Mouse (Mus musculus) embryo, embryonic 9.5 days (tissue): ENCODE measurements around the gene Btn2a2.

Experiments used
- DNase-seq: peaks from one replicate; pipeline ENCODE4 v3.0.0-alpha.2; 2017; ENCODE audit errors: extremely low spot score

Gene Btn2a2

DNA sequence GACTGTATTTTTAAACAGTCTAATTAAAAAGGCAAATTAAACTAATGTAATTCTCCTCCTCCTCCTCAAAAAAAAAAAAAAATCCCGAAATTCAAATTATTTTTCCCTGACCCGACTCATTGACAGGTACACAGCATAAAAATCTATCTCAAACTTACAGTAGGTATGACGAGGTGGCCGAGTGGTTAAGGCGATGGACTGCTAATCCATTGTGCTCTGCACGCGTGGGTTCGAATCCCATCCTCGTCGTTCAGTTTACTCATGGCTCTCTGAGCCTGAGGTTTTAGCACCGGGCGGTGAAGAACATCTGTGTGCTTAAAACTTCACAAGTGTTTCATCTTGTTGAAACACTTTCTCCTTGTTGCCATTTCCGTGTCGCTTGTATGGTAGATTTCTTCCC is 33.0 kb upstream of the Btn2a2 start:
- DNase-seq = peak; percentile 84

DNA sequence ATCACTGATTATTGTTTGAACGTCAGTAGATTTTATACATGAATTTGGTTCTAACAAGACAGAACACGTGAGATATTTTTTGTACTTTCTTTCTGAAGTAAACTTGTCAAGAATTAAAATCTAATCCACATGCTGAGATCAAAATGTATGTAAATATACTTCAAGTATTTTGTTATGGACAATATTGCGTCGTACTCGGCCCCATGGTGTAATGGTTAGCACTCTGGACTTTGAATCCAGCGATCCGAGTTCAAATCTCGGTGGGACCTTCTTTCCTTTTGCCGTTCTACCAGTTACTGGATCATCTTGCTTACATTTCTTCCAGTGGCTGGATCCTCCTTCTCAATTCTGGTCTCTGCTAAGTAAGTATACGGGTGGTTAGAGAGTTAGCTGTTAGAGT is 30.8 kb upstream of the Btn2a2 start:
- peak; percentile 90 for DNase-seq

DNA sequence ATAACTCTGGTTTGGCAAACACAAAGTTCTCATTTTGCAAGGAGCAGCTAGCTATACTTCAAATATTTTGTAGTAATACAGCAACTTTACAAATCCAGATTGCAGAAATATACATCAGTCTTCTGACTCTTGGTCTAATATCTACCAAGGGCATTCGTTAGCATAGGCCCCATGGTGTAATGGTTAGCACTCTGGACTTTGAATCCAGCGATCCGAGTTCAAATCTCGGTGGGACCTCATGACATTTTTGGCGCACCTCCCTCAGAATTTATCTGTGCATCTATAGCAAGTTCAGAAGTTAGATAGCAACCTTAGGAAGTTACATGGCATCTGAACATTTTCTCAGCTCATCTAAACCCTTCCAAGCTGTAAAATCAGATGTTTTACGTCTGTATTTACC is 30.2 kb upstream of the Btn2a2 start:
- DNase-seq = peak; percentile 90

DNA sequence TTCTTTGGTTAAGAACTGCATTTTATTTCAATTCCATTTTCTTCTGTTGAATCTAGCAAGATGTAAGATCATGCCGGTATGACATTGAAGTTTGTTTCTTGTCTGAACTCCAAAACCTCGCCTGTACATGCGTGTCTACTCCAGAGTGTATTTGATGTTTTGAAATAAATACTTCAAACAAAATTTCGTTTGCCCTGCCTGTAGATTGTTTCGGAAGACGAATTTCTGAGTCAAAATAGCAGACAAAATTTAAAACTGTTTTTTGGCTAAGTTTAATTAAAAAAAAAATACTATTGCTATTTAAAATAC is 29.6 kb upstream of the Btn2a2 start:
- DNase-seq = no peak

DNA sequence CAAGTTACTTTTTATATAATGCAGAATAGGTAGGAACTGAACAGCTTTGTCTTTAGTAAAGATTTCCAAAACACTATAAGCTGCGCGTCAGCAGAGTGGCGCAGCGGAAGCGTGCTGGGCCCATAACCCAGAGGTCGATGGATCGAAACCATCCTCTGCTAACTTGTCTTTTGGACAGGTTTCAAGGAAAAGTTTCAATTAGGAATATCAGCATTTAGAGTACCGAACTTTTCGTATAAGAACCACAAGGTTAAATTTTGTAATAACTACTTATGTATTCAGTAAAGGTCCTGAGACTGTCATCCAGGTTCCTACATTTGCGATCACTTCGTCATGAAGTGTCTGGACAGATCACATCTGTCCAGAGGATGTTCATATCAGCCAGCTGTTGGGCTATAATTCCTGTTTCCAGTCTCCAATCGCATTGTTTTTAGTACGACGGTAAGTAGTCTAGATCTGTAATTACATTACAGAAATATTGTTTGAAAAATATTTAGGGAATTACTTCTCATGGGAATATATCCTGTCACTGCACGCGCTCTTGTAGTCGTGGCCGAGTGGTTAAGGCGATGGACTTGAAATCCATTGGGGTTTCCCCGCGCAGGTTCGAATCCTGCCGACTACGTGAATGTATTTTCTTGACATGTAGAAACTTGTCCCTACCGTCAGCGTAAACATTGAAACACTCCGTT is 29.1 kb upstream of the Btn2a2 start:
- peak; percentile 93 for DNase-seq

DNA sequence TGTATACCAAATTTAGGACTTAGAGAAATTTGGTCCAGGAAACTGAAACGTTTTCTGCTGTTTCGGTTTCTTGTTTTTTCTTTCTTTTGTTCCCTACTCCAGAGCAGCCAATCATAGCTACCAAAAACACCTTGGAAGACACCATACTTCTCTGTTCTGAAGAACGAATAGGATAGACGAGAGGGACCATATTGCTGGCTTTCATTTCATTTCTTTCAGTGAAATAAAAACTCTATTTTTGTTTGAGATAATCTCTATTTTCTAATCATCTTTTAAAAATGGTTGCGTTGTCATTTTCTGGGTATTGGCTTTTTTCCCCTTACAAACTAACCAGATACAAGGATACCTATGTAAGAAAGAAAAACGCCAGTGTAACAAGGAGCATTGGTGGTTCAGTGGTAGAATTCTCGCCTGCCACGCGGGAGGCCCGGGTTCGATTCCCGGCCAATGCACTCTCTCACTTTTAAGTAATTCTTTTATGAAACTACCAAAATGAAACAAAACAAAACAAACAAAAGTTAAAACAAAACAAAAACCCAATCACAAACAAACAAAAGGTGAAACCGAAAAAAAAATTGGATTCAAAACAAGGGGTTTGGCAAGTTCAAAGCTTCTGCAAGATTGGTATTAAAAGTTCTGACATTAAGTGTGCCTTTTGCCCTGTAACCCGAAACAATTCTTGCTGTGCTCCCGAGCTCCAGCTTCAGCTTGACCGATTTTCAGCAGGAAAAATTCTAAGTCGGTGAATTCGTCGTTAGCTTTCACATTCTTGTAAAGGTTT is 28.4 kb upstream of the Btn2a2 start:
- DNase-seq = peak; percentile 91

DNA sequence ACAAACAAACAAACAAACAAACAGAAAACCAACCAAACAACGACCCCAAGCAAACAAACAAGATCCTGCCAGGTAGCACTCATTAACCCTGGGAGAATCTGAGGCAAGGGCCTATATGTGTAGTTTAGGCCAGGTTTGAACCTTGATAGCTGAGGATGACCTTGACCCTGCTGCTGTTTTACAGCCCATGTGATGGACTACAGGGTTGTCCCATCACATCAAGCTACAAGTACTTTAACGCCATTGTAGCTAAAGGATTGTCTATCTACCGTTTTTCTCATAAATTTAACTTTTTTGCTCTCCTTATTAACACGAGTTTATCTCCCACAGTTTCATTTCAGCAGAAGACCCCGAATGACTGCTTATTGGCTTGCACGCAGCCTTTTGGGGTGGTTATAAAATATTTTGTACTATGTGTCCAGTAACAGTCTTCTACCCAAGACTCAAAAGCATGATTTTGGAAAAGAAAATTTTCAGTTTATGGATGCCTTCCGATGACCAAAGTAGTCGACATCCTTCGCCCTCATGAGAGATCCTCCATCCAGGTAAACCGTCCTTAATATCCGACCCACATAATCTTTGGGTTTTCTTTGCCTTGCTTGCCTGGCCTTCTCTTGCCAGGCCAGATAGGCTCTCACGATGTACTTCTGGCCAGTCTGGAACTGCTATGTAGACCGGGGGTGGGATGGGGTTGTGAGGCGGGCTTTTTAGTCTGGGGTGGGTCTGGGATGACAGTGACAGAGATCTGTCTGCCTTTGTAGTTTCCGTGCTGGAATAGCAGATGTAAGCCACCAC is 27.4 kb upstream of the Btn2a2 start:
- DNase-seq = no peak

DNA sequence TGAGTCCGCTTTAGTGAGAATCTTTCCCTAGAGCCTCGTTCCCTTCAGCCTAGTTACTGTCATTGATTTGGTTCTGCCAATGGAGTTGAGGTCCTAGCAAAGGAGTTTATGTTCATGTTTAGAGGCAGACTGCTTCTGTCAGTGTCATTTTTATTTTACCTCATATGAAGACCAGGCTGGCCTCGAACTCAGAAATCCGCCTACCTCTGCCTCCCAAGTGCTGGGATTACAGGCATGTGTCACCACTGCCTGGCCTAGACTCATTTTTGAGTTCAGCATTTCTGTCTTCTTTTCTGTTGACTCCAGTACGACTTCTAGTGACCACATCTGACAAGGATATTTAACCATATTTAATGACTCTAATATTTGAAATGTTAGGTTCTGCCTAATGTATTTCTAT is 26.6 kb upstream of the Btn2a2 start:
- no peak for DNase-seq

DNA sequence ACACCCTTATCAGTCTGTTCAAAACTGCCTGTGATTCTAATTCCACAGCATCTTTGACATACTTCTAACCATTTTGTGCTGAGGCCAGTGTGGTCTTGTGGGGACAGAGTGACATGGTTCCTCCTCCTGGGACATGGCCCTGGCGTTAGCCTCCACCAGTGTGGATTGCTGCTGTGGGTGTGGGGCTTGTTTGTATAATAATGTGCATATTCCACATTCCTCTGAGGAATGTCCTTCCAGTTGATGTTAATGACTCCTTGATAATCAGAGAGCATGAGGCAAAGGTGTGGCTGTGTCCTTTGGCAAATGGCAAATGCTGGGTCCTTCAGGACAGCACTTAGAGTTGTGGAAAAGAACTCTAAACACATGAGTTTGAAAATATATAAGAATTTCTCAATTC is 24.9 kb upstream of the Btn2a2 start:
- DNase-seq = no peak

DNA sequence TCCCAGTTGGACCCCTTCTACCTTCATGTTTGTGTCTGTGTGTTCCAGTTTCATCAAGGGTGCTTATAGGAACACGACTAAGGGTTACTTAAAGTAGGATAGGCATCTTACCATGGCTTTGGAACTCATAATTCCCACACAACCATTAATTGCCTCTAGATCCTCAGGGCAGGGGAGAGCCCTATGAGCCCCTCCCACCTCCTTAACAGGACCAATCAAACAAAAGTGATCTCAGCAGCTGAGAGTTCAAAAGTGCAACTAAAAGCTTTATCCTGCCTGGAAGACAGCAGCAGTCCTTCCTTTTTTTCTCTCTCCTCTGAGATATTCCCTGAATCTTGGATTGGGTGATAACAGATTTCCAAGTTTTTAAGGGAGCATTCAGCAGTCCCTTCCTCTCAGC is 21.5 kb upstream of the Btn2a2 start:
- DNase-seq = no peak

DNA sequence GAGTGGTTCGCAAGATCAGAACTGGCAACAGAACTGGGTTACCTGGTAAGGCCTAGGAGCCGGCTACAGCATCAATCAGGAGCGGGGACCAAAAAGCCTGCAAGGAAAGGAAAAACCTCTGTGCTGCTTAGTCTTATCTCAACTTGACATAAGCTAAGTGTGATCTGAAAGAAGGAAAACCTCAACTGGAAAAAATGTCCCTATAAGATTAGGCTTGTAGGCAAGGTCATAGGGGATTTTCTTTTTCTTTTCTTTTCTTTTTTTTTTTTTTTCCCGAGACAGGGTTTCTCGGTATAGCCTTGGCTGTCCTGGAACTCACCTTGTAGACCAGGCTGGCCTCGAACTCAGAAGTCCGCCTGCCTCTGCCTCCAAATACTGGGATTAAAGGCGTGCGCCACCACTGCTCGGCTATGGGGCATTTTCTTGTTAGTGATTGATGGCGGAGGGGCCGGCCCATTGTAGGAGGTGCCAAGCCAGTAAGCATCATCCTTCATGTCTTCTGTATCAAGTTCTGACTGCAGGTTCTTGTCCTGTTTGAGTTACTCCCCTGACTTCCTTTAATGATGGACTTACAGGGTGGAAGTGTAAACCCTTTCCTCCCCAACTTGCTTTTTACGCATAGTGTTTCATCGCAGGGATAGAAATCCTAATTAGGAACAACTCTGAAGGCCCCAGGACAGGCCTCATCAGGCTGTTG is 18.3 kb upstream of the Btn2a2 start:
- peak; percentile 82 for DNase-seq

DNA sequence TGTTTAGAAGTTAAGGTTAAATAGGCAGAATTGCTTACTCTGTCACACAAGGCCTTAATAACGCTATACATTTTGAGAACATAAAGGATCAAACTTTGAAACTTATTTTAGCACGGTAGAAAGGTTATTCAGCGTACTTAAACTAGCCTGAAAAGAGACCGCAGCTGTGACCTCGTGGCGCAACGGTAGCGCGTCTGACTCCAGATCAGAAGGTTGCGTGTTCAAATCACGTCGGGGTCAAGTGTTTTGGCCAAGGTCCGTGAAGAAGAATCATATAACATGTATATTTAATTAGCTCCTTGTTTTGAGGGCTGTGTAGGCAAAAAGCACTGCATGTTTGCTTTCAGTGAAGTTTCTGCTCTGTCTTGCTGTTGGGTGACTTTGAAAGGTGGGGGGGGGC is 17.7 kb upstream of the Btn2a2 start:
- DNase-seq = peak; percentile 84

DNA sequence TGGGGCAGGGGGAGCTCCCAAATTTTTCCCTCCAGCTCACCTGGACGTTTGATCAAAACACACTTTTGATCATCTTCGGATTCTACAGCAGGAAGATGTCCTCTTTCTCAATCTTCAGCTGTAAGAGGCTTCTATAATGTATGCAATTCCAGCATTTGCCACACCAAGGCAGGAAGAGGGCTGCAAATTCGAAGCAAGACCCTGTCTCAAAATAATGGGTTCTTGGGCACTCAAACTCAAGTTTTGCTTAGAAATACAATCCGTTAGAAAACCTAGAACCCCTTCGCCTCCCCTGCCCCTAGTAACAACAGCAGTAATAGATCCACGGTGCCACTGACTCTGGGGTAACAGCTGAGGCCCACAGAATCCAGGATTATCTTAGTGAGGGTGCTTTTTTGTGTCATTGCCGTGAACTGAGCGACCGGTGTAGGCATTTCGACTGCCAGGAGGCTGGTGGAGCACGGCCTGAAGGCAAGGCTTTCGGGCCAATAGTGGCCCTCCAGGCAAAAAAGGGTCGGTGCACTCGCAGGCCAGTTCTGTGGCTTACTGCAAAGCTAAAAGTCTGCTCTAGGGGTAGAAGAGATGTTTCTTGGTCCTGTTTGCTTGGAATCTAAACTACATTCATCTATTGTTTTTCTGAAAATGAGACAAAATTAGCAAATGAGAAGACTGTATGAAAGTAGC is 17.1 kb upstream of the Btn2a2 start:
- peak; percentile 61 for DNase-seq

DNA sequence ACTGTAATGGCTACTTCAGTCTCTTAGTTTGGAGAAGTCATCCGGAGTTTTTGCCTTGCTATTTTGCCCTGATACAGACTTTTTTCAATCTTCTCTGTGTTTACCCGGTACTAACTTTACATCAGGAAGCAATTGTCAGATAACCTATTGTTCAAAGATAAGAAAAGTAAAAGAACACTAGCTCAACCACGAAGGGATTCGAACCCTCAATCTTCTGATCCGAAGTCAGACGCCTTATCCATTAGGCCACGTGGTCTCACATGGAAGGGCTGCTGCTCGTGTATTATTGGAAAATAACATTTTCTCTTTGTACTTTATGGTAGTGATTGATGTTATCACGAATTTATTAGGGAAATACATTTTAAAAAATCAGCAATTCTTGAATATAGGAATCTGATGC is 15.1 kb upstream of the Btn2a2 start:
- DNase-seq = peak; percentile 89

DNA sequence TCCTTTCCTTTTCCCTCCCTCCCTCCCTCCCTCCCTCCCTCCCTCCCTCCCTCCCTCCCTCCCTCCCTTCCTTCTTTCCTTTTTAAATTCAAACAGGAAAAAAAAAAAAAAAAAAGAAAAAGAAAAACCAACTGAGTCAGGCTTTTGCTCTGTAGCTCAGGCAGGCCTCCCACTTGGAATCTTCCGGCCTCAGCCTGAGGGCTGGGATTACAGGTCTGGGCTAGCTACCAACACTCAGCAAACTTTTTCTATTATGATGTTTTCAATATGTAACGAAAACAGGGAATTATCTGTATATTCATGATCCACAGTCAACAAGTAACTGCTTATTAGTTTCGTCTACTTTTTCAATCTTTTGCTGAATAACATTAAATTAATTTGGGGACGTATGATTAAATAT is 14.3 kb upstream of the Btn2a2 start:
- no peak for DNase-seq

DNA sequence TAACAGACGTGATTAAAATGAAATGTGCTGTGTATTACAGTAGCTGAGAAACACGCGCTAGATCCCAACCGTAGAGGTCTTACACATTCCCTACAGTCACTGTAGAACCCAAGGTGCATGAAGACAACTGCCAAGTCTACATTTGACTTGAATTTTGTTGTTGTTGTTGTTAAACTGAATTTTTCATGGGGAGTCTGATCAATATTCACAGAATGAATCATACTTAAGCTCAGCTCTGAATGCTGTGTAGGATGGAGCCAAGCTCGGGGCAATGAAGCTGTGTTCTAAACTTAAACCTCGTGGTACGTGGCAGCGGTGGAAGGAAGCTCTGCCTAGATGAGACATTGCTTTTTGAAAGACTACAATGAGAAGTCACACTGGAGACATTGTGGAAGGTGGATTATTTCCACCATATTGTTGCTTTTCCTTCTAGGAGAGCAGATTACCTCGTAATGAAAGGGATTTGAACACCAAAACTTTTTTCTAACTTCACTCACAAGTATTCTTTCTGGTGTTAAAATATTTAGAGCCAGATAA is 13.4 kb upstream of the Btn2a2 start:
- no peak for DNase-seq

DNA sequence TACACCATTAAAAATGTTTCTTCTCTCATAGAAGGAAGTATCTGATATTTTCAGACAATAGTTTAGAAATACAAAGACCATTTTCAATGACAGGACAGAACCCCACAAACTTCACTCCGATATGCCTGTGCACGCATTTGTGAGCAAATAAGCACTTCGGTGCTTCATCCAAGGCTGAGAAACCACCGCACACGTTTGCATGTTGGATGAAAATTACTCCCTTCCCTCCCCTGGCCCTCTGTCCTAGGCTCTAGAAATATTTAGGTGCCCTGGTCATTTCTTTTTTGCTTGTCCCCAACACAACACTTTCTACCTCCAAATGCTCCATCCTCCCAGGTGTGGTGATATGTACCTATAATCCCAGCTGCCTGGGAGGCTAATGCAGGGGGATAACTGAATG is 12.9 kb upstream of the Btn2a2 start:
- no peak for DNase-seq

DNA sequence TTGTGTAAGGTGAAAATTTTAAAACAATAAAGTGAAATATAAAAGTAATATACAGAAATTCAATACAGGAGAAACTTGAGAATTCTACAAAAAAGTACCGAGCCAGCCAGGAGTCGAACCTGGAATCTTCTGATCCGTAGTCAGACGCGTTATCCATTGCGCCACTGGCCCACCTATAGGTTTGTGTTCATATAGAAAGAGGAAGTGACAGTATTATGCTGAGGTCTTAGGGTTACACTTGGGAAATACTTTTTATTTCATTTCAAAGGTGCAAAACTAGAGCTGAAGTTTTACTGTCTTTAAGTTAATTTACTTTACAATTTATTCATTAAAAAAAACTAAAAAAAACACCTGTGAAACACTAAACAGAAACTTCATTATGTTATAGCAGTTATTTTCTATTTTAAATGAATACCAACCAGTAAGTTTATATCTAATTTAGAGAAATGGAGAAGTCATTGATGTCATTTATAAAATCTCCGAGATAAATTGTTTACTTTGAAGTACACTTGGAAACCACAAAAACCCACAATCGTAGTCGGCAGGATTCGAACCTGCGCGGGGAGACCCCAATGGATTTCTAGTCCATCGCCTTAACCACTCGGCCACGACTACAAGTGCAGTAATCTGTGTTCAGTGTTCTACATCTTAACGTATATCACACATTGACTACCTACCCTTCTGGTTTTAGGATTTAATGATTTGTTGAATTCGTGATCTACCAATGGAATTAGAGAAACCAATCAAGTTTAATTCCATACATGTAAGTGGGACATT is 12.0 kb upstream of the Btn2a2 start:
- peak; percentile 94 for DNase-seq

DNA sequence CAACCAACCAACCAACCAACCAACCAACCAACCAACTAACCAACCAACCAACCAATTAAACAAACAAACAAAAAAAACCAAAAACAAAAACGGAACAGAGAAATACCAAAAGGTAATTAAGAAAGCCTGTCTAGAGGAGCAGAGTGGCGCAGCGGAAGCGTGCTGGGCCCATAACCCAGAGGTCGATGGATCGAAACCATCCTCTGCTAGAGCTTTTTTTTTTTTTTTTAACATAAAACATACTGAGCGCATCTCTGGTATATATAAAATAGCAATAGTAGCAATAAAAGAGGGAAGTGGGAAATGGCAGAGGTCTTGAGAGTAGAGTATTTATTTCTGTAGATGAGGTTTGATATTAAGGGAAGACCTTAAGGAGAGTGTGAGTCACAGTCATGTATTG is 11.3 kb upstream of the Btn2a2 start:
- DNase-seq = peak; percentile 62

DNA sequence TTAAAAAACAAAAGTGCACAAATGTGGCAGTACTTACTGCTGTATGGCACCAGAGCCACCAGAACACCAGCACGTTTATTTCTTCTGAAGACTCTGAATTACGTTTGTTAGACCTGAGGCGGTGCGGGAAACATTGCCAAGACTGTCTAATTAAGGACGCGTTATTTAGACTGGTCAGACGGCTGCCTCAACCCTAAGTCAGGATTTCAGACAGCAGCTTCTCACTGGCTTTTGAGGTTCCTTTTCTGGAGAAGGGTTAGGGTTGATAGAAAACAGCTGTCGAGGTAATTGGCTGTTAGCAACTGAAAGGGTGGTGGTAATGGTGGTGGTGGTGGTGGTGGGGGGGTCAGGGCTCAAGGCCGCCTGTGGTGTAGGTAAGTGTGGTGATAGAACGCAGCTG is 10.0 kb upstream of the Btn2a2 start:
- DNase-seq = peak; percentile 46
